ENCODE assay signal across 8 mouse cellular contexts in genomic region chr15:5241304-5242201, GRCm38 (mm10). TPM values are rescaled to one million over a fixed set of nuclear protein-coding genes. Genes with fewer than 3 reads are reported as not detected.
DNase-seq lines count a peak whose midpoint lies in the region; ATAC-seq lines count a peak whose summit lies in the region.

No protein-coding gene starts in this region.

- peaks cover 30% of the 10 kb centered on the region for H3K27me3 ChIP-seq in kidney, embryonic 15.5 days

- H3K9me3 ChIP-seq in kidney, embryonic 15.5 days (replicated peaks): no peaks in the 10 kb centered on the region

- peak; percentile 42 for DNase-seq in ovary, adult 18-20 months (ENCODE audit: low spot score)
- no peak for DNase-seq in ovary, postnatal 10 days (ENCODE audit: low spot score)
- DNase-seq in c-Kit-positive CD71-positive TER-119-negative erythroid progenitor cells, embryonic 14.5 days (ENCODE audit: low read depth): peak; percentile 64
- DNase-seq in heart, adult 18-20 months: peak; percentile 71 to 73
- peak; percentile 54 for DNase-seq in lung, postnatal 36 days
- DNase-seq in spleen, postnatal 10 days (ENCODE audit: low spot score in 2 of 2): peak; percentile 42 to 52

- ATAC-seq in kidney, embryonic 15.5 days (replicated peaks; ENCODE audit: low FRiP score): peak; percentile 54
- ATAC-seq in frontal cortex, adult (ENCODE audit: low TSS enrichment): no peak

- no peak overlapping the region for H3K27ac ChIP-seq in kidney, embryonic 15.5 days

- peaks cover 55% of the 10 kb centered on the region for H3K4me1 ChIP-seq in kidney, embryonic 15.5 days

- peak overlapping the region; percentile 42 for H3K9ac ChIP-seq in kidney, embryonic 15.5 days

- H3K4me3 ChIP-seq in kidney, embryonic 15.5 days (replicated peaks): peak overlapping the region; percentile 60

- H3K4me2 ChIP-seq in kidney, embryonic 15.5 days: peak overlapping the region; percentile 99

- no peaks in the 10 kb centered on the region for H3K36me3 ChIP-seq in kidney, embryonic 15.5 days

- 20% methylated on average over 12 of the region's 12 CpGs for WGBS in kidney, embryonic 15.5 days

RNA-seq across cellular contexts. Expression of gene Ptger4, which starts 2.4 kb away (rescaled TPM):
- total RNA-seq in heart, adult 18-20 months (2021): 1 to 10 TPM; 1.3 to 2.1 TPM
- polyA plus RNA-seq in kidney, embryonic 15.5 days (2015; fragmentation: Nextera tagmentation; extraction: Ambion mirVana): 4.2 and 5.2 TPM in 2 replicates

RNA-seq across cellular contexts. Expression of gene Ttc33, which starts 56.2 kb away (rescaled TPM):
- 10 to 100 TPM; 41.0 to 49.4 TPM for total RNA-seq in heart, adult 18-20 months (2021)
- polyA plus RNA-seq in kidney, embryonic 15.5 days (2015; fragmentation: Nextera tagmentation; extraction: Ambion mirVana): 45.1 and 45.2 TPM in 2 replicates
